Mouse (Mus musculus) megakaryocyte, embryonic 14.5 days (primary cell): ENCODE results near the gene Lgr5.

Experiments used
- FLI1 ChIP-seq: IDR thresholded peaks from 2 replicates; pipeline ENCODE4 v1.6.1; 2012; ENCODE audit warnings: low read length, inconsistent platforms, mixed read lengths
- GATA1 ChIP-seq: IDR thresholded peaks from 3 replicates; pipeline ENCODE4 v1.6.1; 2012; ENCODE audit warnings: mixed read lengths, low read length, inconsistent platforms, borderline replicate concordance

GRCm38 (mm10) chr10:115623956-115624671 lies 36.5 kb upstream of the Lgr5 start:
- no peak for TF ChIP-seq GATA1
- TF ChIP-seq FLI1 = no peak
